Mouse (Mus musculus) left cerebral cortex, postnatal 25 days (tissue): ENCODE measurements around the gene Ccdc130. TPM values are rescaled to one million over a fixed set of nuclear protein-coding genes. Genes with fewer than 3 reads are reported as not detected.
A peak's percentile ranks its signal among the peaks of the same experiment; 100 is the strongest.

Source experiments
- DNase-seq, 2 experiments: peaks; one replicate each; pipeline ENCODE4 v3.0.0; 2022; ENCODE audit warnings: low spot score in 2 of 2, mixed read lengths in 1 of 2
- intact Hi-C: fragments of 180-260 bp; cut with DNase I; formaldehyde crosslinking; loops from one replicate; pipeline ENCODE4 v1.15.1; 2025
- total RNA-seq, 2 experiments: library from RNA; stranded (reverse); gene quantifications; 2 replicates each; pipeline ENCODE4 v1.2.3; 2021

Gene Ccdc130
- total RNA-seq, 2 experiments from 2014 or later = 24.1 to 25.3 TPM

- intact Hi-C loops = no loop called here
- DNase-seq = no peak
Observed at GRCm38 (mm10) chr8:84241821-84242220, 28.4 kb downstream of the Ccdc130 start.

- intact Hi-C loops = no loop called here
- DNase-seq = no peak
Observed at GRCm38 (mm10) chr8:84241167-84241566, 29.0 kb downstream of the Ccdc130 start.

GRCm38 (mm10) chr8:84237542-84238229 is 32.5 kb downstream of the Ccdc130 start:
- intact Hi-C loops = no loop called here
- no peak for DNase-seq

GRCm38 (mm10) chr8:84236998-84237473 is 33.1 kb downstream of the Ccdc130 start, which contains the start of gene Zswim4:
Gene Zswim4 (minus strand): TSS chr8:84237055.
- intact Hi-C loops = no loop called here
- peak; percentile 98 to 100 for DNase-seq

- DNase-seq = peak in 1 of 2 experiments; percentile 30
- intact Hi-C loops = no loop called here
Observed at GRCm38 (mm10) chr8:84236410-84236997, 33.7 kb downstream of the Ccdc130 start.

- no peak for DNase-seq
- intact Hi-C loops = no loop called here
Observed at GRCm38 (mm10) chr8:84235746-84236409, 34.3 kb downstream of the Ccdc130 start.

- DNase-seq = no peak
- intact Hi-C loops = no loop called here
Observed at GRCm38 (mm10) chr8:84233055-84233454, 37.1 kb downstream of the Ccdc130 start.

GRCm38 (mm10) chr8:84230735-84231134 is 39.4 kb downstream of the Ccdc130 start:
- intact Hi-C loops = no loop called here
- DNase-seq = no peak

- intact Hi-C loops = no loop called here
- DNase-seq = no peak
Observed at GRCm38 (mm10) chr8:84223322-84224029, 46.7 kb downstream of the Ccdc130 start.

GRCm38 (mm10) chr8:84222566-84223165 is 47.5 kb downstream of the Ccdc130 start:
- intact Hi-C loops = no loop called here
- no peak for DNase-seq

GRCm38 (mm10) chr8:84220105-84220504 is 50.1 kb downstream of the Ccdc130 start:
- intact Hi-C loops = no loop called here
- peak in 1 of 2 experiments; percentile 28 for DNase-seq

GRCm38 (mm10) chr8:84218143-84218542 is 52.0 kb downstream of the Ccdc130 start:
- DNase-seq = no peak
- intact Hi-C loops = no loop called here

- intact Hi-C loops = no loop called here
Observed at GRCm38 (mm10) chr8:84217206-84217605, 53.0 kb downstream of the Ccdc130 start.

GRCm38 (mm10) chr8:84213277-84213676 is 56.9 kb downstream of the Ccdc130 start:
- intact Hi-C loops = no loop called here

More at GRCm38 (mm10) chr8:84217206-84217605, 53.0 kb downstream of the Ccdc130 start:
- DNase-seq = no peak

GRCm38 (mm10) chr8:84211881-84212563 is 58.2 kb downstream of the Ccdc130 start:
- no peak for DNase-seq
- intact Hi-C loops = no loop called here

More at GRCm38 (mm10) chr8:84213277-84213676, 56.9 kb downstream of the Ccdc130 start:
- no peak for DNase-seq

GRCm38 (mm10) chr8:84211202-84211601 is 59.0 kb downstream of the Ccdc130 start:
- intact Hi-C loops = no loop called here
- DNase-seq = no peak

- DNase-seq = peak; percentile 81 to 89
- intact Hi-C loops = loop anchor here (1.0 kb wide), 1 partner anchor 23 kb away; no protein-coding TSS in a partner anchor
Observed at GRCm38 (mm10) chr8:84210167-84210791, 59.9 kb downstream of the Ccdc130 start.
